Mouse (Mus musculus) testis, adult 2 months (tissue): ENCODE measurements around the gene Frzb.

Experiments used
- CTCF ChIP-seq: fragments of 200-500 bp; IDR thresholded peaks from 2 replicates; pipeline ENCODE4 v1.5.1; 2012; ENCODE audit warnings: low read depth, mild to moderate bottlenecking, inconsistent platforms, low read length, moderate library complexity; ENCODE audit not compliant: control insufficient read depth, insufficient read depth, insufficient replicate concordance
- POLR2A ChIP-seq: fragments of 200-500 bp; IDR thresholded peaks from 2 replicates; pipeline ENCODE4 v1.6.1; 2012; ENCODE audit warnings: low read depth, mild to moderate bottlenecking, inconsistent platforms, low read length, moderate library complexity; ENCODE audit not compliant: control insufficient read depth

DNA sequence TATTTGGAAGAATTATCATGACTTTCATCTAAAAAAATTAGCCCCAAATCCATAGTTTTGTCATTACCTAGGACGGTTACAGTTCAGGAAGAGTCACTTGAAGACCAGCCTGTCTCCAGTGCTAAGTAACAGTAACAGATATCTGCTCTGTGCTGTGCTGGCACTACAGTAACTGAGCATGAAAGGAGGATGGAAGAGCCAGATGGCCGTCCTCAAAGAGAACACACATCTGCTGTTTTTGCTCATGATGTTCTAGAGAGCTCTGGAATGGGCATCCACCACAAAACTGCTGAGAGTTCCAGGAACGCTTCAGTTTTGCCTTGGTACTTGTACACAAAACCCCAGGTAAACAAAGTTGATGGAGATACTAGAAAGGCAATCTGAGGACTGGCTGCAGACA lies 59.1 kb downstream of the Frzb start:
- TF ChIP-seq POLR2A: no peak
- TF ChIP-seq CTCF: no peak
